Mouse (Mus musculus) G1E (cell line): ENCODE measurements at regions not wholly inside any gene's neighbourhood (a gene's known extent, or its start where the extent isn't known, plus 50 kb on each side); places are given as distances from the start of the nearest gene placed in this dataset.

Source experiments
- ATAC-seq: 2 replicates; pipeline ENCODE4 v1.8.0; 2016; ENCODE audit warnings: mild to moderate bottlenecking; ENCODE audit not compliant: insufficient number of reproducible peaks, poor library complexity, low FRiP score, severe bottlenecking; ENCODE audit errors: extremely low read depth
- DNase-seq: peaks from one replicate; pipeline ENCODE4 v3.0.0; 2012; ENCODE audit warnings: low spot score
- H3K27me3 ChIP-seq: 2 replicates; pipeline ENCODE4 v1.6.1; 2012; ENCODE audit warnings: mild to moderate bottlenecking, low read length, inconsistent platforms; ENCODE audit not compliant: insufficient read depth
- H3K36me3 ChIP-seq: replicated peaks from 2 replicates; pipeline ENCODE3; 2012; ENCODE audit warnings: mild to moderate bottlenecking, inconsistent platforms
- H3K4me1 ChIP-seq: 2 replicates; pipeline ENCODE4 v1.6.1; 2012; ENCODE audit warnings: low read depth, low read length, inconsistent platforms, mixed read lengths; ENCODE audit not compliant: insufficient read depth
- H3K4me3 ChIP-seq: 2 replicates; pipeline ENCODE4 v1.5.1; 2012; ENCODE audit warnings: low read depth, mild to moderate bottlenecking, inconsistent platforms, low read length, moderate library complexity, mixed read lengths
- H3K9me3 ChIP-seq: replicated peaks from 2 replicates; pipeline ENCODE4 v1.6.1; 2012; ENCODE audit warnings: inconsistent platforms
- CTCF ChIP-seq: IDR thresholded peaks from 2 replicates; pipeline ENCODE4 v1.5.1; 2012; ENCODE audit warnings: low read depth, low read length, inconsistent platforms, mixed read lengths
- GATA1 ChIP-seq: IDR thresholded peaks from 2 replicates; pipeline ENCODE4 v1.6.1; 2012; ENCODE audit warnings: borderline replicate concordance, low read length, inconsistent platforms, mixed read lengths
- GATA2 ChIP-seq: IDR thresholded peaks from 2 replicates; pipeline ENCODE4 v1.6.1; 2012; ENCODE audit warnings: low read depth, low read length, inconsistent platforms, borderline replicate concordance
- POLR2AphosphoS5 ChIP-seq: IDR thresholded peaks from 2 replicates; pipeline ENCODE4 v1.6.1; 2012; ENCODE audit warnings: low read depth, low read length, inconsistent platforms; ENCODE audit not compliant: insufficient replicate concordance
- TAL1 ChIP-seq: conservative IDR thresholded peaks from 2 replicates; pipeline ENCODE4 v1.6.1; 2012; ENCODE audit warnings: low read depth, low read length, inconsistent platforms, mixed read lengths

- Histone ChIP-seq H3K4me3 (no peak overlapping the region), H3K4me1 (peaks cover 2% of the 10 kb centered on the region; the same call in 1 of the 2 replicates), H3K9me3 (no peaks in the 10 kb centered on the region), H3K36me3 (no peaks in the 10 kb centered on the region), H3K27me3 (peaks cover 2% of the 10 kb centered on the region; the same call in 1 of the 2 replicates)
- ATAC-seq, result no peak
- no peak for TF ChIP-seq POLR2AphosphoS5
- no peak for TF ChIP-seq CTCF
- no peak for TF ChIP-seq GATA2
- no peak for TF ChIP-seq TAL1
- TF ChIP-seq GATA1, result no peak
- DNase-seq, result no peak
Observed at GRCm38 (mm10) chr16:50664240-50664639, 73.3 kb upstream of the Ccdc54 start.
